Mouse (Mus musculus) embryonic facial prominence, embryonic 12.5 days (tissue): ENCODE measurements around the gene Catsperb. TPM values are rescaled to one million over a fixed set of nuclear protein-coding genes. Genes with fewer than 3 reads are reported as not detected.
"Not testable (repeated sequence)": the region's sequence is repeated elsewhere in the genome, so short reads cannot be mapped to it uniquely, and the experiment has no call there.

Experiments used
- ATAC-seq: fragments of 200-750 bp; cut with Nextera tagmentation; 2 replicates; pipeline ENCODE4 v1.8.0; 2017; ENCODE audit not compliant: insufficient number of reproducible peaks, insufficient read depth, low FRiP score, low TSS enrichment
- H3K27ac ChIP-seq: fragments of 300-500 bp; sonication (generic); 2 replicates; pipeline ENCODE4 v1.5.1; 2016; ENCODE audit warnings: mild to moderate bottlenecking
- H3K27me3 ChIP-seq: fragments of 300-500 bp; sonication (generic); 2 replicates; pipeline ENCODE4 v1.6.1; 2016; ENCODE audit warnings: mild to moderate bottlenecking, moderate library complexity
- H3K36me3 ChIP-seq: fragments of 300-500 bp; sonication (generic); 2 replicates; pipeline ENCODE4 v1.6.1; 2016; ENCODE audit warnings: mild to moderate bottlenecking
- H3K4me1 ChIP-seq: fragments of 300-500 bp; sonication (generic); 2 replicates; pipeline ENCODE4 v1.6.1; 2016
- H3K4me2 ChIP-seq: fragments of 300-500 bp; sonication (generic); replicated peaks from 2 replicates; pipeline ENCODE4 v1.6.1; 2016; ENCODE audit warnings: mild to moderate bottlenecking, moderate library complexity
- H3K4me3 ChIP-seq: fragments of 300-500 bp; sonication (generic); 2 replicates; pipeline ENCODE4 v1.5.1; 2016; ENCODE audit warnings: mild to moderate bottlenecking
- H3K9ac ChIP-seq: fragments of 300-500 bp; sonication (generic); 2 replicates; pipeline ENCODE4 v1.6.1; 2016; ENCODE audit warnings: mild to moderate bottlenecking, moderate library complexity
- H3K9me3 ChIP-seq: fragments of 300-500 bp; sonication (generic); 2 replicates; pipeline ENCODE4 v1.6.1; 2016; ENCODE audit warnings: mild to moderate bottlenecking, moderate library complexity
- WGBS: fragments of 180-500 bp; shearing (Covaris S2); methylation state at CpG from one replicate; pipeline ENCODE4 v1.1.7; 2016; 5-methylcytosine and 5-hydroxymethylcytosine counted together
- microRNA-seq: library from miRNA; unstranded; fragments of <30 nt; microRNA quantifications from one replicate; pipeline ENCODE4, GENCODE M21; 2017
- polyA plus RNA-seq: library from polyadenylated mRNA; unstranded; fragments of >200 nt; fragmentation: Nextera tagmentation; extraction: Ambion mirVana; gene quantifications from 2 replicates; pipeline ENCODE4 v1.2.1, GENCODE M21; 2016

The Catsperb gene
- polyA plus RNA-seq: not detected in 2 replicates

DNA sequence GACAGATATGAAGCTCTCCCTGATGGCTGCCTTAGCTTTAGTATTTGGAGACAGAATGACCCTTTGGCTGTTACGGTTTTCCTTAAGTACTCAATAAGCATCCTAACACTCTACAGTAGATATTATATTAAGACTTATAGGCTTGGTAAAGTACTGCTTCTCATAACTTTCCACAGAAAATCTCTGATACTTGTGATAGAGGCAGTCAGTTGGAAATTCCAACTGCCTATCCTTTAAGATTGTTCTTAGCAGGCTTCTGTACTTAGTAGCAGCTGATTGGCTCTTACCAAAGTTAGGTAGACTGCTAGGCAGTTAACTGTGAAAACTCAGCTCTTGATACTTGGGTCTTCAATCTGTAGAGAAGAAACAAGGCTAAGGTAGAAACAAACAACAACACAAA, at the start of gene Catsperb:
Gene Catsperb (plus strand): TSS at position 301 of the 400 bp plus-strand sequence.
- H3K36me3 ChIP-seq, H3K9me3 ChIP-seq, H3K27me3 ChIP-seq, H3K9ac ChIP-seq, H3K27ac ChIP-seq, H3K4me3 ChIP-seq, ATAC-seq, H3K4me2 ChIP-seq, H3K4me1 ChIP-seq: not testable (repeated sequence)
- 89% methylated on average over 1 of the region's 1 CpGs for WGBS

- H3K4me1 ChIP-seq, H3K27me3 ChIP-seq, H3K9ac ChIP-seq, H3K27ac ChIP-seq, ATAC-seq, H3K4me3 ChIP-seq, H3K9me3 ChIP-seq, H3K4me2 ChIP-seq, H3K36me3 ChIP-seq: not testable (repeated sequence)
- 72% methylated on average over 1 of the region's 1 CpGs for WGBS
Measured at GRCm38 (mm10) chr12:101361468-101361867, 43.0 kb upstream of the Catsperb start.

DNA sequence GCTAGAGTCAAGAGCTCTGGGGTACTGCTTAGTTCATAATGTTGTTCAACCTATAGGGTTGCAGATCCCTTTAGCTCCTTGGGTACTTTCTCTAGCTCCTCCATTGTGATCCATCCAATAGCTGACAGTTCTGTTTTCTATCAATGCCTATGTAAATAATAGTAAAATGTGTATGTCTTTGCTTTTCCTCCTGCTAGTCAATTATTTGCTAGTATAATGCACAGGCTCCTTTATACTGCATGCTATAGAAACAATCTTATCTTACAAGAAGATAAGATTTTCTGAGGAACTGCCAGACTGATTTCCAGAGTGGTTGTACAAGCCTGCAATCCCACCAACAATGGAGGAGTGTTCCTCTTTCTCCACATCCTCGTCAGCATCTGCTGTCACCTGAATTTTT, 23.0 kb upstream of the Catsperb start:
- not testable (repeated sequence) for H3K27me3 ChIP-seq, H3K4me3 ChIP-seq, H3K36me3 ChIP-seq, ATAC-seq, H3K9ac ChIP-seq, H3K4me1 ChIP-seq, H3K27ac ChIP-seq, H3K9me3 ChIP-seq, H3K4me2 ChIP-seq
- WGBS: 100% methylated on average over 1 of the region's 1 CpGs

DNA sequence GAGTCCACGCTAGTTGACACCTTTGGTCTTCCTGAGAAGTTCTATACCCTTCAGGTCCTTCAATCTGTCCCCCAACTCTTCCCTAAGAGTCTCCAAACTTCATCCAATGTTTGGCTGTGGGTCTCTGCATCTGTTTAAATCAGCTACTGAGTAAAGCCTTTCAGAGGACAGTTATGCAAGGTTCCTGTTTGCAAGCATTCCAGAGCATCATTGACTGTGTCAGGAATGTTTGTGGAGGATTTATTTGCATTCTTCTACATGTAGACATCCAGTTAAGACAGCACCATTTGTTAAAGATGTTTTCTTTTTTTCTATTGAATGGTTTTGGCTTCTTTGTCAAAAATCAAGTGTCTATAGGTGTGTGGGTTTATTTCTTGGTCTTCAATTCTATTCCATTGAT, 21.7 kb downstream of the Catsperb start:
- H3K27me3 ChIP-seq: no peaks in the 10 kb centered on the region
- no peak for ATAC-seq
- no peak overlapping the region for H3K9ac ChIP-seq
- no peaks in the 10 kb centered on the region for H3K9me3 ChIP-seq
- H3K4me3 ChIP-seq: no peak overlapping the region
- H3K4me2 ChIP-seq: no peak overlapping the region
- 71% methylated on average over 1 of the region's 1 CpGs for WGBS
- no peaks in the 10 kb centered on the region for H3K4me1 ChIP-seq
- H3K27ac ChIP-seq: no peak overlapping the region
- no peaks in the 10 kb centered on the region for H3K36me3 ChIP-seq

DNA sequence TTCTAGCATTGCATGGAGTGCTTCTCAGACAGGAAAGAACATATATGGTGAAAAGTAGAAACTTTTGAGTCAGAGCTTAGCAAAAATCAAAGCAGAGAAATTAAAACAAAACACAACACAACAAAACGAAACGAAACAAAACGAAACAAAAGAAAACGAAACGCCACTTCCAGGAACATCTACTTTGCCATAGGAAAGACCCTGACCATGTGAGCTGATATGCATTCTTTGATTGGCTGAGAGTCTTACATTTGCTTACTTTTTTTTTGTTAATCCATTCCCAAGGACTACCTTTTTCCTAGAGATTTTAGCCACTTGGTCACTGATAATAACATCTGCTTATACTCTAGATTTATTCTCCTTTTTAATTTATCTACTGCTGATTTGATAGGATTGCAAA, 57.6 kb downstream of the Catsperb start:
- Histone ChIP-seq H3K9ac (no peak overlapping the region), H3K9me3 (no peaks in the 10 kb centered on the region), H3K27me3 (no peaks in the 10 kb centered on the region), H3K4me1 (no peaks in the 10 kb centered on the region), H3K27ac (no peak overlapping the region), H3K4me3 (no peak overlapping the region), H3K36me3 (no peaks in the 10 kb centered on the region), H3K4me2 (no peak overlapping the region)
- no peak for ATAC-seq
- 87% methylated on average over 5 of the region's 5 CpGs for WGBS

GRCm38 (mm10) chr12:101483571-101483970, 79.1 kb downstream of the Catsperb start:
- no peak for ATAC-seq
- Histone ChIP-seq H3K27me3 (no peaks in the 10 kb centered on the region), H3K9me3 (no peaks in the 10 kb centered on the region), H3K36me3 (no peaks in the 10 kb centered on the region), H3K4me1 (no peaks in the 10 kb centered on the region), H3K9ac (no peak overlapping the region), H3K27ac (no peak overlapping the region), H3K4me2 (no peak overlapping the region), H3K4me3 (no peak overlapping the region)

DNA sequence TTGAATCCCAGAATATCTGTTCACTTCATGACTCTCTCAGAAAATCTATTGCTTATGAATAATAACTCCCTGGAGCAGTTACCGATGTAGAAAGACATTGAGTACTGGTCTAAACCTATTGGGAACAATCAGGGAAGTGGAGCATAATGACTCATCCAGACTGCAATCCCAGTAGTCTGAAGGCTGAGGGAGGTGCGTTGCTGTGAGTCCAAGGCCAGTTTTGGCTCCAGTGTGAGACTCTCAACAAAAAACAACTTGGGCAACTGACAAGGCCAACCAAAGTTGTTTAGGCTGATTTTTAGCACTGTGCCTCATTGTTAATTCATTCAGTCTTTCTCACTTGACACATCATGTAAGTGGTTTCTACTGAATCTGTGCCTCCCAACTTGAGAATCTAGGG, 106.9 kb downstream of the Catsperb start:
- H3K4me2 ChIP-seq, H3K9ac ChIP-seq, H3K4me3 ChIP-seq, ATAC-seq, H3K27ac ChIP-seq, H3K36me3 ChIP-seq, H3K4me1 ChIP-seq, H3K9me3 ChIP-seq, H3K27me3 ChIP-seq: not testable (repeated sequence)
- WGBS: 91% methylated on average over 2 of the region's 2 CpGs

DNA sequence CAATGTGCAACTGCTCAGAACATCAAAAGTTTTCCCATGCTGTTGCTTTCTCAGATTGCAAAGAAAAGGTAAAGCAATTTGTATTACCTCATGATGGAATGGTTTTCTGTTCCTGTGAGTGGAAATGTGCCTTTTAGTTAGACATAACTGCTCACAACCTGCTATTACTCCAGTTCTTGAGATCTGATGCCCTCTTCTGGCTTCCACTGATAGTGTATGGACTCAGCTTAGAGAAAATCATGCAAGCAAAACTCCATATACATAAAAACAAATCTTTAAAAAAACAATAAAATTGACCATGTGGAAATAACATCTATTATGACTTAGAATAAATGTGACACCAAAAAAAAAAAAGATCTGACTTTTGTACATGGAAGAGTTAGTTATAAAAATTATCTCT, 202.2 kb downstream of the Catsperb start:
- not testable (repeated sequence) for ATAC-seq, H3K9me3 ChIP-seq, H3K4me2 ChIP-seq, H3K27me3 ChIP-seq, H3K27ac ChIP-seq, H3K36me3 ChIP-seq, H3K4me1 ChIP-seq, H3K9ac ChIP-seq, H3K4me3 ChIP-seq

DNA sequence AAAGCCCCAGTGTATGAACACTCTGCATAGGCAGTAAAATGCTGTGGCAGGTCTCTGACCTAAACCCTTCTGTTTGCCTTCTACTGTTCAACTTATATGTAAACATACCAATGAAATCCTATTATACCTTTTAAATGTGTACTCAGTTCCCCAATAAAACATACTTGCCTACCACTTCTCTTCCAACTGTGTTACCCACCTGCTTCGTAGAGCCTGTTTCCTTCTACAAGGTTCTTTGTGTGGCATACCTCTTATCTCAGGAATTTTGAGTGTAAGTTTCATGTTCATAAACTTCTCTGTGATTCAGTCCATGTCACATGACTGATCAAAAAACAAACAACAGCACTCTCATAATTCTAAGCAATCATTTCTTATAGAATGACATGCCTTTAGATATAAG, 228.7 kb downstream of the Catsperb start:
- no peak overlapping the region for H3K4me3 ChIP-seq
- 95% methylated on average over 1 of the region's 1 CpGs for WGBS
- no peaks in the 10 kb centered on the region for H3K4me1 ChIP-seq
- ATAC-seq: no peak
- no peak overlapping the region for H3K27ac ChIP-seq
- H3K36me3 ChIP-seq: no peaks in the 10 kb centered on the region
- no peak overlapping the region for H3K9ac ChIP-seq
- H3K27me3 ChIP-seq: no peaks in the 10 kb centered on the region
- no peak overlapping the region for H3K4me2 ChIP-seq
- no peaks in the 10 kb centered on the region for H3K9me3 ChIP-seq

DNA sequence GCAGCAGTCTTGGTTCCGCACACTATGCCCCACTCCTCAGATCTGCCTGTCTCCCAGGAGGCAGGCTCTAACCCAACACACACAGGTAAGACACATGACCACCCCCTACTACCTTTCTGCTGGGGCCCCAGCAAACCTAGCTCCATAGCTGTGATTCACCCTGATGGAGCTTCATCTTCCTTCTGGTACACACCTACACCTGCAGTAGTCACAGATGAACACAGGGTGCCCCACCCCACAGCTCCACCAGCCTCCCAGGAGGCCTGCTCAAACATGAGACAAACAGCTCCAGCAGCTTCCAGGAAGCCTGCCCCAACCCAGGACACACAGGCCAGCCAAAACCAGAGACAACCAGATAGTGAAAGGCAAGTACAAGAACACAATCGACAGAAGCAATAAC, 263.0 kb downstream of the Catsperb start:
- ATAC-seq: no peak

More for the DNA sequence above, 263.0 kb downstream of the Catsperb start:
- Histone ChIP-seq H3K27ac (no peak overlapping the region), H3K9ac (no peak overlapping the region), H3K4me1 (no peaks in the 10 kb centered on the region), H3K4me3 (no peak overlapping the region), H3K27me3 (no peaks in the 10 kb centered on the region), H3K4me2 (no peak overlapping the region), H3K9me3 (no peaks in the 10 kb centered on the region), H3K36me3 (no peaks in the 10 kb centered on the region)
- 90% methylated on average over 2 of the region's 2 CpGs for WGBS

Small RNA genes lying within 50 kb of the gene (microRNA-seq; reads per million reads assigned to microRNA genes)
- gene Gm24542: not detected
